Mouse (Mus musculus) adrenal gland (tissue): Measurements from ENCODE around the gene Mapk13.
"Not testable (repeated sequence)": the region's sequence is repeated elsewhere in the genome, so short reads cannot be mapped to it uniquely, and the experiment has no call there.

Experiments used
- intact Hi-C: fragments of 180-260 bp; cut with DNase I; formaldehyde crosslinking; loops from one replicate; pipeline ENCODE4 v1.15.1; 2025

The Mapk13 gene

GRCm38 (mm10) chr17:28771289-28771688 is 2.2 kb downstream of the Mapk13 start:
- intact Hi-C loops = no loop called here

- intact Hi-C loops = not testable (repeated sequence)
These were observed 5.2 kb downstream of the Mapk13 start for GRCm38 (mm10) chr17:28774303-28774702.

- intact Hi-C loops = no loop called here
These were observed 6.1 kb downstream of the Mapk13 start for GRCm38 (mm10) chr17:28775161-28775560.

GRCm38 (mm10) chr17:28776817-28777216 is 7.7 kb downstream of the Mapk13 start:
- intact Hi-C loops = no loop called here

GRCm38 (mm10) chr17:28777231-28778005 is 8.3 kb downstream of the Mapk13 start:
- intact Hi-C loops = no loop called here

GRCm38 (mm10) chr17:28779735-28780134 is 10.6 kb downstream of the Mapk13 start:
- intact Hi-C loops = no loop called here

- intact Hi-C loops = no loop called here
These were observed 11.7 kb downstream of the Mapk13 start for GRCm38 (mm10) chr17:28780836-28781235.

- intact Hi-C loops = no loop called here
These were observed 12.4 kb downstream of the Mapk13 start for GRCm38 (mm10) chr17:28781290-28782045.

- intact Hi-C loops = no loop called here
These were observed 15.9 kb downstream of the Mapk13 start for GRCm38 (mm10) chr17:28785036-28785435.

- intact Hi-C loops = no loop called here
These were observed 18.4 kb downstream of the Mapk13 start for GRCm38 (mm10) chr17:28787507-28787906.

GRCm38 (mm10) chr17:28797031-28797430 is 27.9 kb downstream of the Mapk13 start:
- intact Hi-C loops = no loop called here

- intact Hi-C loops = loop anchor here (5.0 kb wide), 1 partner anchor 32 kb away; the partner anchor contains the start of gene Mapk13
These were observed 30.4 kb downstream of the Mapk13 start for GRCm38 (mm10) chr17:28799291-28800160.

- intact Hi-C loops = loop anchor here (5.0 kb wide), 1 partner anchor 33 kb away; the partner anchor contains the start of gene Mapk13
These were observed 31.2 kb downstream of the Mapk13 start for GRCm38 (mm10) chr17:28800281-28800670.

GRCm38 (mm10) chr17:28800671-28801412 is 31.7 kb downstream of the Mapk13 start, which contains the start of gene Brpf3:
Gene Brpf3 (plus strand): TSS chr17:28801090.
- intact Hi-C loops = loop anchor here (5.0 kb wide), 1 partner anchor 34 kb away; the partner anchor contains the start of gene Mapk13

- intact Hi-C loops = loop anchor here (5.0 kb wide), 1 partner anchor 34 kb away; the partner anchor contains the start of gene Mapk13
These were observed 32.4 kb downstream of the Mapk13 start for GRCm38 (mm10) chr17:28801474-28802005.

GRCm38 (mm10) chr17:28802006-28802481 is 32.9 kb downstream of the Mapk13 start:
- intact Hi-C loops = loop anchor here (5.0 kb wide), 1 partner anchor 35 kb away; the partner anchor contains the start of gene Mapk13

- intact Hi-C loops = loop anchor here (5.0 kb wide), 1 partner anchor 36 kb away; the partner anchor contains the start of gene Mapk13
These were observed 34.2 kb downstream of the Mapk13 start for GRCm38 (mm10) chr17:28803316-28803715.

GRCm38 (mm10) chr17:28804973-28805372 is 35.9 kb downstream of the Mapk13 start:
- intact Hi-C loops = loop anchor here (5.0 kb wide), 1 partner anchor 38 kb away; the partner anchor contains the start of gene Mapk13

GRCm38 (mm10) chr17:28806770-28807169 is 37.7 kb downstream of the Mapk13 start:
- intact Hi-C loops = no loop called here

- intact Hi-C loops = no loop called here
These were observed 39.6 kb downstream of the Mapk13 start for GRCm38 (mm10) chr17:28808714-28809113.
